Mouse (Mus musculus) cerebellum, adult 2 months (tissue): Measurements from ENCODE around the gene Tmem220. TPM values are rescaled to one million over a fixed set of nuclear protein-coding genes. Genes with fewer than 3 reads are reported as not detected.

Source experiments
- DNase-seq, 2 experiments: peaks; one replicate each; pipeline ENCODE4 v3.0.0; 2021
- H3K27ac ChIP-seq: fragments of 200-500 bp; 2 replicates; pipeline ENCODE4 v1.5.1; 2012; ENCODE audit warnings: low read length, control low read depth, inconsistent platforms; ENCODE audit not compliant: insufficient read depth
- H3K27me3 ChIP-seq: fragments of 200-500 bp; 2 replicates; pipeline ENCODE4 v1.6.1; 2012; ENCODE audit warnings: inconsistent platforms, mild to moderate bottlenecking, low read length, moderate library complexity; ENCODE audit not compliant: control insufficient read depth, insufficient read depth
- H3K4me1 ChIP-seq: fragments of 200-500 bp; 2 replicates; pipeline ENCODE4 v1.6.1; 2011; ENCODE audit warnings: low read length; ENCODE audit not compliant: control insufficient read depth, insufficient read depth
- H3K4me3 ChIP-seq: fragments of 200-500 bp; replicated peaks from 2 replicates; pipeline ENCODE3; 2011; ENCODE audit warnings: mild to moderate bottlenecking, low read depth, low read length, control low read depth; ENCODE audit not compliant: insufficient read depth
- CTCF ChIP-seq: fragments of 200-500 bp; IDR thresholded peaks from 2 replicates; pipeline ENCODE4 v1.5.1; 2011; ENCODE audit warnings: low read depth, mild to moderate bottlenecking, control low read depth, low read length, moderate library complexity, borderline replicate concordance; ENCODE audit not compliant: insufficient read depth
- POLR2A ChIP-seq: fragments of 200-500 bp; IDR thresholded peaks from 2 replicates; pipeline ENCODE4 v1.6.1; 2011; ENCODE audit warnings: low read length, control low read depth, borderline replicate concordance; ENCODE audit not compliant: insufficient read depth
- WGBS: fragments of 180-500 bp; shearing (Covaris S2); methylation state at CpG from one replicate; pipeline ENCODE4 v1.1.7; 2018; 5-methylcytosine and 5-hydroxymethylcytosine counted together
- polyA plus RNA-seq: library from polyadenylated mRNA; depleted of rRNA; stranded (reverse); fragments of >200 nt; gene quantifications from 2 replicates; pipeline ENCODE4 v1.2.3, GENCODE M21; 2012; rRNA removed

Tmem220 gene
- polyA plus RNA-seq, 1 experiment: 0.75 TPM

DNA sequence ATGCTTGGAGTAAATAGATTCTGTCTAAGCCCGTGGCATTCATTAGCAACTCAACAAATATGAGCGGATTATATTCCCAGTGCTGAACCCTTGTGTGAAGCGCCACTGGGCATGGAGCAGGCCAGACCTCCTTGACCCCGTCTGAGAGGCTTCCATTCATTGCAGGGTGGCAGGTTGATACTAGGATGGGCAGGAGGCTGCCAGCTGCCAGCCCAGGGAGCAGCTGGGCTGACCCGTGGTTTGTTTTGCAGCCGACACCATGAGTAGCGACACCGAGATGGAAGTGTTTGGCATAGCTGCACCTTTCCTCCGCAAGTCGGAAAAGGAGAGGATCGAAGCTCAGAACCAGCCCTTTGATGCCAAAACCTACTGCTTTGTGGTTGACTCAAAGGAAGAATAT is 54.8 kb downstream of the Tmem220 start:
- TF ChIP-seq CTCF (no peak), POLR2A (no peak)
- WGBS: 48% methylated on average over 11 of the region's 11 CpGs

DNA sequence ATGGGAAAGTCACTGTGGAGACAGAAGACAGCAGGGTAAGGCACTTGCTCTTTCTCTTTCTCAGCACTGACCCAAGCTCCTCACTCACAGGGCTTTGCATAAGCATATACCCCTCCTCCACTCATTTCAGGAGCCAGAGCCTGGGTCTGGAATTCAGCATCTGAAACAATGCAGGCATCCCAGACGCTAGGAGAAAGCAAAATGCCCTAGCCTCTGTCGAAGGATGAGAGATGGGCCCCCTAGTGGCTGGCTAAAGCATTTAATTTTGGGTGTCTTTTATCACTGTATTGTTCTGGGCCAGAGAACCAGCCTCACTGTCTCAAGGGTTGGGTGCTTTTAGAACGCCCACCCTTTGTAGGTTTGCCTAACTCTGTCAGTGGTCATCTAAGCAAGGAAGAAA is 55.2 kb downstream of the Tmem220 start:
- WGBS: 7% methylated on average over 3 of the region's 3 CpGs
- no peak overlapping the region for H3K4me3 ChIP-seq
- no peaks in the 10 kb centered on the region; the same call in 1 of the 2 replicates for H3K27me3 ChIP-seq
- H3K4me1 ChIP-seq: no peaks in the 10 kb centered on the region; the same call in 1 of the 2 replicates
- TF ChIP-seq POLR2A (no peak), CTCF (peak; percentile 67)
- no peak overlapping the region for H3K27ac ChIP-seq
- peak; percentile 59 to 60 for DNase-seq

More for the DNA sequence above, 54.8 kb downstream of the Tmem220 start:
- H3K4me3 ChIP-seq: no peak overlapping the region
- no peak for DNase-seq
- H3K27ac ChIP-seq: no peak overlapping the region
- no peaks in the 10 kb centered on the region; the same call in 1 of the 2 replicates for H3K4me1 ChIP-seq
- no peaks in the 10 kb centered on the region for H3K27me3 ChIP-seq

- WGBS: 20% methylated on average over 11 of the region's 11 CpGs
- DNase-seq: no peak
- no peaks in the 10 kb centered on the region; the same call in 1 of the 2 replicates for H3K4me1 ChIP-seq
- H3K27me3 ChIP-seq: no peaks in the 10 kb centered on the region; the same call in 1 of the 2 replicates
- no peak for TF ChIP-seq POLR2A
- TF ChIP-seq CTCF: no peak
- H3K4me3 ChIP-seq: no peak overlapping the region
- no peak overlapping the region for H3K27ac ChIP-seq
Observed at GRCm38 (mm10) chr11:67081125-67081649, 56.2 kb downstream of the Tmem220 start.

- Histone ChIP-seq H3K4me3 (no peak overlapping the region), H3K4me1 (no peaks in the 10 kb centered on the region; the same call in 1 of the 2 replicates), H3K27me3 (no peaks in the 10 kb centered on the region; the same call in 1 of the 2 replicates), H3K27ac (no peak overlapping the region)
- WGBS: 89% methylated on average over 7 of the region's 7 CpGs
- DNase-seq: no peak
- TF ChIP-seq POLR2A (no peak), CTCF (no peak)
Observed at GRCm38 (mm10) chr11:67082188-67082587, 57.2 kb downstream of the Tmem220 start.

GRCm38 (mm10) chr11:67082793-67083192 is 57.8 kb downstream of the Tmem220 start:
- no peak for DNase-seq
- no peak overlapping the region for H3K27ac ChIP-seq
- WGBS: 90% methylated on average over 13 of the region's 13 CpGs

DNA sequence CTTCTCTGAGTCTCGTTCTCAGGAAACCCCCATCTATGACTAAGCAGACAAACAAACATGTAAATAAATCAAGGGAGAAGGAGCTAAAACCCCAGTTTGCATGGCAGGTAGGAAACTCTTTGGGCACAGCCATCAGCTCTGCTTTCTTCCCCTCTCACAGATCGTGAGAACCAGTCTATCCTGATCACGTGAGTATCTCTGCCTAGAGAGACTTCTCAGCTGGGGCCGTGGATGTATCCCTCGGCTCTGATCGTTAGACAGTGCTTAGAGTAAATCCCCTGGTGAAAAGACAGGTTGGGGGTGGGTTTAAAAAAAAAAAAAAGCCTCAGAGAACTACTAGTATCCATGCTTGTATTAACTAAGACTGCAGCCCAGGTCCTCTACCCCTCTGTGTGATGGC is 58.3 kb downstream of the Tmem220 start:
- Histone ChIP-seq H3K27ac (no peak overlapping the region), H3K27me3 (no peaks in the 10 kb centered on the region; the same call in 1 of the 2 replicates), H3K4me3 (no peak overlapping the region), H3K4me1 (no peaks in the 10 kb centered on the region)
- no peak for DNase-seq
- TF ChIP-seq POLR2A (no peak), CTCF (no peak)
- WGBS: 76% methylated on average over 6 of the region's 6 CpGs

More at GRCm38 (mm10) chr11:67082793-67083192, 57.8 kb downstream of the Tmem220 start:
- no peak for TF ChIP-seq CTCF
- TF ChIP-seq POLR2A: no peak
- Histone ChIP-seq H3K4me1 (no peaks in the 10 kb centered on the region), H3K4me3 (no peak overlapping the region), H3K27me3 (no peaks in the 10 kb centered on the region; the same call in 1 of the 2 replicates)

DNA sequence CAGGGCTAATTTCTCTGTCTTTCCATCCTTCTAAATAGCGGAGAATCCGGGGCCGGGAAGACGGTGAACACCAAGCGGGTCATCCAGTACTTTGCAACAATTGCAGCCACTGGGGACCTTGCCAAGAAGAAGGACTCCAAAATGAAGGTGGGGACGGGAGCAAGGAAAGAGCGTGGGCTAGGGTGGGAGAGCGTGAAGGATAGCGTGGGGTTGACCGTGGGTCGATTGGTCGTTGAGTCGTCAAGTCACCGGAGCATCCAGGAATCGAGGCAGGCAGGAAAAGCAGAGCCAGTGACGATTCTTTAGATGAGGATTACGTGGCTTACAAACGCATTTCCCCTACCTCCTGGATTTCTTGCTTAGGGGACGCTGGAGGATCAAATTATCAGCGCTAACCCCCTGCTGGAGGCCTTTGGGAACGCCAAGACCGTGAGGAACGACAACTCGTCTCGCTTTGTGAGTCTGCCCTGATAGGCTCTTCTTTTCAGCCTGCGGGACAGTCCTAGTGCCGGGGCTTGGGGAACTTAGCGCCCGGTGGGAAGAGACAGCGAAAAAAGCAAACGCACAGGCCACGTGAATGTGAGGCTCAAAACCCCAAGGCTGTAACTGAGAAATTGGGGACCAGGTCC is 58.9 kb downstream of the Tmem220 start:
- Histone ChIP-seq H3K4me1 (no peaks in the 10 kb centered on the region), H3K27me3 (no peaks in the 10 kb centered on the region; the same call in 1 of the 2 replicates), H3K27ac (no peak overlapping the region), H3K4me3 (no peak overlapping the region)
- DNase-seq: no peak
- WGBS: 42% methylated on average over 32 of the region's 32 CpGs
- no peak for TF ChIP-seq CTCF
- TF ChIP-seq POLR2A: no peak

Other genes with a start within 250 kb of the Tmem220 start
- 0.35 and 0.43 TPM in 2 replicates for gene Pirt, start 113.2 kb upstream of the Tmem220 start, polyA plus RNA-seq
- gene Tmem238l, start 68.5 kb upstream of the Tmem220 start, polyA plus RNA-seq: not detected in 2 replicates
- 28.9 and 29.0 TPM in 2 replicates for gene Adprm, start 27.4 kb downstream of the Tmem220 start, polyA plus RNA-seq
- gene Sco1, start 27.5 kb downstream of the Tmem220 start, polyA plus RNA-seq: 7.4 and 8.6 TPM in 2 replicates
- 0.08 and 0.11 TPM in 2 replicates for gene Myh3, start 53.1 kb downstream of the Tmem220 start, polyA plus RNA-seq
- gene Myh2, start 145.9 kb downstream of the Tmem220 start, polyA plus RNA-seq: not detected in 2 replicates
- not detected in 2 replicates for gene Myh1, start 174.9 kb downstream of the Tmem220 start, polyA plus RNA-seq
- gene Myh4, start 212.9 kb downstream of the Tmem220 start, polyA plus RNA-seq: 0.02 TPM in 1 of 2 replicates, not detected in the other